8 mouse cellular contexts compared by ENCODE assay signal in genomic region chr11:3337173-3337955, GRCm38 (mm10). TPM values are rescaled to one million over a fixed set of nuclear protein-coding genes. Genes with fewer than 3 reads are reported as not detected.
DNase-seq lines count a peak whose midpoint lies in the region; ATAC-seq and TF ChIP-seq lines count a peak whose summit lies in the region.

No protein-coding gene starts in this region.

- H3K36me3 ChIP-seq in lung, embryonic 16.5 days (ENCODE audit: control insufficient read depth, insufficient read depth, low read length) = no peaks in the 10 kb centered on the region
- H3K36me3 ChIP-seq in intestine, postnatal 0 days (ENCODE audit: control insufficient read depth, insufficient read depth) = 0 out of 2 replicates have a peak, but pooled peaks cover 3% of the 10 kb centered on the region

- H3K9me3 ChIP-seq in lung, embryonic 16.5 days (ENCODE audit: control insufficient read depth, low read length) = no peaks in the 10 kb centered on the region
- H3K9me3 ChIP-seq in intestine, postnatal 0 days (ENCODE audit: control insufficient read depth) = no peaks in the 10 kb centered on the region

- H3K4me2 ChIP-seq in lung, embryonic 16.5 days (ENCODE audit: low read depth, low read length) = no peak overlapping the region
- no peak overlapping the region for H3K4me2 ChIP-seq in intestine, postnatal 0 days (replicated peaks; ENCODE audit: low read depth)

- peaks cover 18% of the 10 kb centered on the region for H3K4me1 ChIP-seq in lung, embryonic 16.5 days (replicated peaks; ENCODE audit: control insufficient read depth, insufficient read depth, low read length)
- H3K4me1 ChIP-seq in intestine, postnatal 0 days (replicated peaks; ENCODE audit: control insufficient read depth, insufficient read depth, low read length) = no peaks in the 10 kb centered on the region

- no peak overlapping the region for H3K4me3 ChIP-seq in lung, embryonic 16.5 days (ENCODE audit: low read length)
- H3K4me3 ChIP-seq in intestine, postnatal 0 days (ENCODE audit: low read depth, low read length) = no peak overlapping the region

- H3K27me3 ChIP-seq in lung, embryonic 16.5 days (ENCODE audit: control insufficient read depth, insufficient read depth, low read depth, low read length) = no peaks in the 10 kb centered on the region
- no peaks in the 10 kb centered on the region for H3K27me3 ChIP-seq in intestine, postnatal 0 days (replicated peaks; ENCODE audit: control insufficient read depth, insufficient read depth, low read length)

- 15% methylated on average over 12 of the region's 12 CpGs for WGBS in lung, embryonic 16.5 days
- WGBS in intestine, postnatal 0 days = 27% methylated on average over 12 of the region's 12 CpGs

- H3K27ac ChIP-seq in lung, embryonic 16.5 days (ENCODE audit: low read length) = peak overlapping the region; percentile 44
- 0 out of 2 replicates have a peak overlapping the region, but pooled peaks have one; percentile 15 for H3K27ac ChIP-seq in intestine, postnatal 0 days (ENCODE audit: low read depth, low read length)

- H3K9ac ChIP-seq in lung, embryonic 16.5 days (ENCODE audit: low read length) = peak overlapping the region; percentile 42
- no peak overlapping the region for H3K9ac ChIP-seq in intestine, postnatal 0 days (ENCODE audit: low read depth, low read length)

- TF ChIP-seq CTCF in intestine, postnatal 0 days (IDR thresholded peaks at IDR 0.05; ENCODE audit: low read depth) = no peak

- no peak for DNase-seq in lung, postnatal 25 days (ENCODE audit: low spot score)
- DNase-seq in cerebellum, postnatal 10 days = peak; percentile 87 to 88
- DNase-seq in heart, adult 18-20 months = peak; percentile 69 to 72
- peak; percentile 17 for DNase-seq in liver
- peak; percentile 90 for DNase-seq in retina, postnatal 1 day
- DNase-seq in urinary bladder, postnatal 10 days (ENCODE audit: low spot score) = no peak

- peak; percentile 60 for ATAC-seq in lung, embryonic 16.5 days (ENCODE audit: low read depth)
- ATAC-seq in intestine, postnatal 0 days = no peak; the same call in 1 of the 2 replicates

RNA-seq across cellular contexts. Expression of gene Pik3ip1, which starts 7.2 kb away (rescaled TPM):
- 11.8 and 12.0 TPM in 2 replicates for polyA plus RNA-seq in lung, embryonic 16.5 days (2015; fragmentation: Nextera tagmentation; extraction: Ambion mirVana)
- 10 to 100 TPM; 45.2 to 51.2 TPM for total RNA-seq in heart, adult 18-20 months (2021)
- 6.5 and 6.8 TPM in 2 replicates for polyA plus RNA-seq in intestine, postnatal 0 days (2015; fragmentation: Nextera tagmentation; extraction: Ambion mirVana)

RNA-seq across cellular contexts. Expression of gene Patz1, which starts 48.7 kb away (rescaled TPM):
- 41.2 and 41.4 TPM in 2 replicates for polyA plus RNA-seq in lung, embryonic 16.5 days (2015; fragmentation: Nextera tagmentation; extraction: Ambion mirVana)
- total RNA-seq in heart, adult 18-20 months (2021) = 10 to 100 TPM; 19.4 to 23.1 TPM
- 10.7 and 12.1 TPM in 2 replicates for polyA plus RNA-seq in intestine, postnatal 0 days (2015; fragmentation: Nextera tagmentation; extraction: Ambion mirVana)

Comparison
In these comparisons a context has a peak if more than half of its experiments do, and no peak if none do; other contexts are left out.
1. DNase-seq: peak in cerebellum, postnatal 10 days (2 of 2), heart, adult 18-20 months (2 of 2), liver (single experiment) and retina, postnatal 1 day (single experiment); none in lung, postnatal 25 days (single experiment) and urinary bladder, postnatal 10 days (single experiment).